Mouse (Mus musculus) midbrain, postnatal 0 days (tissue): ENCODE results near the gene Rnf31. TPM values are rescaled to one million over a fixed set of nuclear protein-coding genes. Genes with fewer than 3 reads are reported as not detected.

Experiments used
- ATAC-seq: fragments of 200-750 bp; cut with Nextera tagmentation; 2 replicates; pipeline ENCODE4 v1.8.0; 2017; ENCODE audit warnings: moderate number of reproducible peaks, mild to moderate bottlenecking, moderate TSS enrichment, moderate library complexity; ENCODE audit not compliant: low FRiP score
- DNase-seq: peaks from one replicate; pipeline ENCODE4 v3.0.0-alpha.2; 2015; ENCODE audit warnings: low spot score
- H3K27ac ChIP-seq: fragments of 300-500 bp; sonication (generic); 2 replicates; pipeline ENCODE4 v1.5.1; 2014; ENCODE audit warnings: low read depth, mild to moderate bottlenecking, low read length, mixed read lengths
- H3K27me3 ChIP-seq: fragments of 300-500 bp; sonication (generic); 2 replicates; pipeline ENCODE4 v1.6.1; 2014; ENCODE audit warnings: low read length, control low read depth, mixed read lengths; ENCODE audit not compliant: insufficient read depth
- H3K36me3 ChIP-seq: fragments of 300-500 bp; sonication (generic); 2 replicates; pipeline ENCODE4 v1.6.1; 2014; ENCODE audit warnings: low read length, control low read depth, mixed read lengths; ENCODE audit not compliant: insufficient read depth
- H3K4me1 ChIP-seq: fragments of 300-500 bp; sonication (generic); 2 replicates; pipeline ENCODE4 v1.6.1; 2014; ENCODE audit warnings: mild to moderate bottlenecking, control low read depth, antibody characterized with exemption, low read length, mixed read lengths; ENCODE audit not compliant: insufficient read depth
- H3K4me2 ChIP-seq: fragments of 300-500 bp; sonication (generic); 2 replicates; pipeline ENCODE4 v1.6.1; 2014; ENCODE audit warnings: low read depth, mild to moderate bottlenecking, low read length, mixed read lengths; ENCODE audit not compliant: poor library complexity, severe bottlenecking
- H3K4me3 ChIP-seq: fragments of 300-500 bp; sonication (generic); 2 replicates; pipeline ENCODE4 v1.5.1; 2014; ENCODE audit warnings: low read depth, mild to moderate bottlenecking, low read length, moderate library complexity
- H3K9ac ChIP-seq: fragments of 300-500 bp; sonication (generic); replicated peaks from 2 replicates; pipeline ENCODE4 v1.6.1; 2014; ENCODE audit warnings: mild to moderate bottlenecking, low read length, moderate library complexity, mixed read lengths; ENCODE audit not compliant: poor library complexity, severe bottlenecking
- H3K9me3 ChIP-seq: fragments of 300-500 bp; sonication (generic); 2 replicates; pipeline ENCODE4 v1.6.1; 2016; ENCODE audit warnings: low read length, control low read depth
- CTCF ChIP-seq: IDR thresholded peaks from 2 replicates; pipeline ENCODE4 v1.5.1; 2016; ENCODE audit warnings: antibody characterized with exemption, mild to moderate bottlenecking
- WGBS: fragments of 180-500 bp; shearing (Covaris S2); extraction: QIAGEN DNeasy Blood & Tissue Kit; methylation state at CpG from one replicate; pipeline ENCODE4 v1.1.7; 2014; 5-methylcytosine and 5-hydroxymethylcytosine counted together
- polyA plus RNA-seq: library from polyadenylated mRNA; unstranded; fragments of >200 nt; fragmentation: Nextera tagmentation; extraction: Ambion mirVana; gene quantifications from 2 replicates; pipeline ENCODE4 v1.2.1, GENCODE M21; 2015
- total RNA-seq: library from RNA; depleted of rRNA; stranded (reverse); fragments of >200 nt; gene quantifications from 2 replicates; pipeline ENCODE4 v1.2.3, GENCODE M21; 2014; rRNA removed

The Rnf31 gene
- total and polyA plus RNA-seq, 2 experiments from 2014 or later: 20.4 to 26.7 TPM

DNA sequence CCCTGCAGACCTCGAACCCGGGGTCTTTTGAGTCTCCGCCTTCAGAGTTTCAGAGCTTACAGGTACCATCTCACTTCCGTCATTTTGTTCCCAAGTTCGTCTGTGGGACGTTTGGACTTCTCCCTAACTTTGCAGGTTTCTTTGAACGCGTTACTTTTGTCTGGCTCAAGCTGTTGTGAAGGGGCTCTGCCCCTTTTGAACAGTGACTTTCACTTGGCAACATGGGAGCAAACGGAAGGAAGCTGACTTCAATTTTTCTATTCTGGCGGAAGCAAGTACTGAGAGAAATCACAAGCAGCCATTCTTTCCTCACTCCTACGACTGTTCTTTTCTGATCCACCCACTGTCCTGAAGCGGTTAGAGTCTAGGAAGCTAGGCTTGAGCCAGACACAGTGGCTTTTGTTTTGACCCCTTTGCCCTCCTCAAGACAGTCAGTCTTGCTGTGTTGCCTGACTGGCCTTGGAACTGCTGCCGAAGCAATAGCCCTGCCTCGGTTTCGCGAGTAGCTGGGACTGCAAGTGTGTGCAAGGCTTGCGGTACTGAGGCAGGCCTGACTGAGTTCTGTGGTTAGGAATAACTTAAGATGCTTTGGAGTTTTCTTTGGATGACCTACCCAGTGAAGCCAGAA, 52.9 kb downstream of the Rnf31 start:
- WGBS: 30% methylated on average over 17 of the region's 17 CpGs
- H3K4me3 ChIP-seq: peak overlapping the region; percentile 97
- peaks cover 15% of the 10 kb centered on the region for H3K36me3 ChIP-seq
- DNase-seq: no peak
- no peak for ATAC-seq
- no peaks in the 10 kb centered on the region for H3K9me3 ChIP-seq
- H3K27me3 ChIP-seq: no peaks in the 10 kb centered on the region
- peak overlapping the region; percentile 77 for H3K4me2 ChIP-seq
- TF ChIP-seq CTCF: no peak
- H3K9ac ChIP-seq: peak overlapping the region; percentile 94; the same call in 1 of the 2 replicates
- H3K27ac ChIP-seq: no peak overlapping the region
- 0 out of 2 replicates have a peak, but pooled peaks cover 6% of the 10 kb centered on the region for H3K4me1 ChIP-seq

DNA sequence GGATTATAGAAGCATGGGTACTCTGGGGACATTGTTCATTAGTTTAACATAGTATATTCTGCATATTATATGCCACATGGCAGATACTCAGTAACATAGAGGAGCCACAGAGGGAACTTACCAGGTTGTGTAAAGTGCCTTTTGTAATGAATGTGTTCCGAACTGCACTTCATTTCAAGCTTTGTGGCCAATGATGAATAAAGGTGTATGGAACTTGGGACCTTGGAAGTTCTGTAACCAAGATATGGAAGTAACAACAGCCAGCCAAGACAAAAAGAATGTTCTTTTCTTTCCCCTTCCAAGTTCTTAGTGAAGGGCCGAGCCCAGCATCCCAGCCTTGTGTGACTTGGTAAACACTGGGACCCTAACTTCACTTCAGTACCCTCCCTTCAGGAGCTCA, 58.4 kb downstream of the Rnf31 start, which contains the start of gene Tssk4:
Tssk4 (plus strand) TSS at position 301 of the 400 bp plus-strand sequence.
- no peak for DNase-seq
- H3K27ac ChIP-seq: no peak within 1 kb of the TSS
- H3K9me3 ChIP-seq: no peaks in the 10 kb centered on the region
- 0 out of 2 replicates have a peak, but pooled peaks cover 2% of the 10 kb centered on the region for H3K4me1 ChIP-seq
- no peak within 1 kb of the TSS for H3K4me2 ChIP-seq
- H3K4me3 ChIP-seq: no peak within 1 kb of the TSS
- H3K36me3 ChIP-seq: no peaks in the 10 kb centered on the region
- WGBS: 99% methylated on average over 2 of the region's 2 CpGs
- no peak for TF ChIP-seq CTCF
- no peak for ATAC-seq
- no peaks in the 10 kb centered on the region for H3K27me3 ChIP-seq
- no peak within 1 kb of the TSS for H3K9ac ChIP-seq

DNA sequence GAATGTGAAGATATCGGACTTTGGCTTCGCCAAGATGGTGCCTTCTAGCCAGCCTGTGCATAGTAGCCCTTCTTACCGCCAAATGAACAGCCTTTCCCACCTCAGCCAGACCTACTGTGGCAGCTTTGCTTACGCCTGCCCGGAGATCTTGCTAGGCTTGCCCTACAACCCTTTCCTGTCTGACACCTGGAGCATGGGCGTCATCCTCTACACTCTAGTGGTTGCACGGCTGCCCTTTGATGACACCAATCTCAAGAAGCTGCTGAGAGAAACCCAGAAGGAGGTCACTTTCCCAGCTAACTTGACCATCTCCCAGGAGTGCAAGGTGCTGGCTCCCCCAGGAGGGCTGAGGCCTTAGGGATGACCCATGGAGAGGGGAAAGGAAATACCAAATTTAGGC, 60.0 kb downstream of the Rnf31 start:
- no peaks in the 10 kb centered on the region for H3K9me3 ChIP-seq
- no peak overlapping the region for H3K4me3 ChIP-seq
- WGBS: 89% methylated on average over 7 of the region's 7 CpGs
- H3K36me3 ChIP-seq: no peaks in the 10 kb centered on the region
- no peaks in the 10 kb centered on the region for H3K27me3 ChIP-seq
- no peak for DNase-seq
- no peak for TF ChIP-seq CTCF
- no peak overlapping the region for H3K9ac ChIP-seq
- H3K4me2 ChIP-seq: no peak overlapping the region
- no peaks in the 10 kb centered on the region for H3K4me1 ChIP-seq
- H3K27ac ChIP-seq: no peak overlapping the region
- ATAC-seq: no peak

Other genes with a start within 250 kb of the Rnf31 start
Only the 30 nearest of the 31 such genes appear.
- 10.0 and 13.8 TPM in 2 replicates for gene Dhrs4, start 113.0 kb upstream of the Rnf31 start, total RNA-seq
- gene Dhrs4, start 113.0 kb upstream of the Rnf31 start, polyA plus RNA-seq: 18.0 and 19.4 TPM in 2 replicates
- 118 and 166 TPM in 2 replicates for gene Carmil3, start 101.1 kb upstream of the Rnf31 start, total RNA-seq
- gene Carmil3, start 101.1 kb upstream of the Rnf31 start, polyA plus RNA-seq: 33.3 and 37.6 TPM in 2 replicates
- gene Cpne6, start 81.3 kb upstream of the Rnf31 start, total RNA-seq: 9.4 and 14.7 TPM in 2 replicates
- gene Cpne6, start 81.3 kb upstream of the Rnf31 start, polyA plus RNA-seq: 12.3 and 15.0 TPM in 2 replicates
- 1.5 and 3.8 TPM in 2 replicates for gene Nrl, start 66.7 kb upstream of the Rnf31 start, total RNA-seq
- gene Nrl, start 66.7 kb upstream of the Rnf31 start, polyA plus RNA-seq: 0.55 and 0.57 TPM in 2 replicates
- gene Pck2, start 51.4 kb upstream of the Rnf31 start, total RNA-seq: 27.8 and 29.1 TPM in 2 replicates
- 18.2 and 21.6 TPM in 2 replicates for gene Pck2, start 51.4 kb upstream of the Rnf31 start, polyA plus RNA-seq
- gene Dcaf11, start 31.7 kb upstream of the Rnf31 start, total RNA-seq: 98.3 and 103 TPM in 2 replicates
- 102 and 114 TPM in 2 replicates for gene Dcaf11, start 31.7 kb upstream of the Rnf31 start, polyA plus RNA-seq
- 5.4 TPM in 1 of 2 replicates, not detected in the other for gene A730061H03Rik, start 31.3 kb upstream of the Rnf31 start, total RNA-seq
- 0.69 TPM in 1 of 2 replicates, not detected in the other for gene A730061H03Rik, start 31.3 kb upstream of the Rnf31 start, polyA plus RNA-seq
- 0.33 and 0.80 TPM in 2 replicates for gene Fitm1, start 16.1 kb upstream of the Rnf31 start, total RNA-seq
- 0.16 and 0.17 TPM in 2 replicates for gene Fitm1, start 16.1 kb upstream of the Rnf31 start, polyA plus RNA-seq
- gene Psme1, start 13.6 kb upstream of the Rnf31 start, total RNA-seq: 119 and 147 TPM in 2 replicates
- gene Psme1, start 13.6 kb upstream of the Rnf31 start, polyA plus RNA-seq: 268 and 288 TPM in 2 replicates
- 36.3 and 38.9 TPM in 2 replicates for gene Emc9, start 6.4 kb upstream of the Rnf31 start, total RNA-seq
- 74.3 and 78.8 TPM in 2 replicates for gene Emc9, start 6.4 kb upstream of the Rnf31 start, polyA plus RNA-seq
- gene Psme2, start 595 bp upstream of the Rnf31 start, total RNA-seq: 62.8 and 69.6 TPM in 2 replicates
- gene Psme2, start 595 bp upstream of the Rnf31 start, polyA plus RNA-seq: 157 and 184 TPM in 2 replicates
- gene Irf9, start 11.9 kb downstream of the Rnf31 start, total RNA-seq: 17.1 and 18.2 TPM in 2 replicates
- 7.4 and 8.3 TPM in 2 replicates for gene Irf9, start 11.9 kb downstream of the Rnf31 start, polyA plus RNA-seq
- gene Rec8, start 26.3 kb downstream of the Rnf31 start, total RNA-seq: 6.0 and 11.1 TPM in 2 replicates
- 7.6 and 8.7 TPM in 2 replicates for gene Rec8, start 26.3 kb downstream of the Rnf31 start, polyA plus RNA-seq
- 109 and 122 TPM in 2 replicates for gene Ipo4, start 44.2 kb downstream of the Rnf31 start, total RNA-seq
- gene Ipo4, start 44.2 kb downstream of the Rnf31 start, polyA plus RNA-seq: 104 and 112 TPM in 2 replicates
- 6.3 and 6.7 TPM in 2 replicates for gene Gm49378, start 46.2 kb downstream of the Rnf31 start, total RNA-seq
- gene Gm49378, start 46.2 kb downstream of the Rnf31 start, polyA plus RNA-seq: 2.3 and 2.8 TPM in 2 replicates
- gene Tm9sf1, start 52.1 kb downstream of the Rnf31 start, total RNA-seq: 47.7 and 60.3 TPM in 2 replicates
- gene Tm9sf1, start 52.1 kb downstream of the Rnf31 start, polyA plus RNA-seq: 48.2 and 54.3 TPM in 2 replicates
- 0.14 and 0.16 TPM in 2 replicates for gene Tssk4, start 58.5 kb downstream of the Rnf31 start, total RNA-seq
- gene Tssk4, start 58.5 kb downstream of the Rnf31 start, polyA plus RNA-seq: 0.28 and 0.36 TPM in 2 replicates
- 46.7 and 53.7 TPM in 2 replicates for gene Mdp1, start 68.8 kb downstream of the Rnf31 start, total RNA-seq
- 77.9 and 82.2 TPM in 2 replicates for gene Mdp1, start 68.8 kb downstream of the Rnf31 start, polyA plus RNA-seq
- 19.9 and 24.4 TPM in 2 replicates for gene Gmpr2, start 80.2 kb downstream of the Rnf31 start, total RNA-seq
- 35.5 and 36.7 TPM in 2 replicates for gene Gmpr2, start 80.2 kb downstream of the Rnf31 start, polyA plus RNA-seq
- gene Nedd8, start 80.4 kb downstream of the Rnf31 start, total RNA-seq: 129 and 133 TPM in 2 replicates
- gene Nedd8, start 80.4 kb downstream of the Rnf31 start, polyA plus RNA-seq: 569 and 590 TPM in 2 replicates
- 14.6 and 15.7 TPM in 2 replicates for gene Tinf2, start 90.1 kb downstream of the Rnf31 start, total RNA-seq
- gene Tinf2, start 90.1 kb downstream of the Rnf31 start, polyA plus RNA-seq: 19.9 and 23.6 TPM in 2 replicates
- gene Tgm1, start 122.2 kb downstream of the Rnf31 start, total RNA-seq: 0.16 and 0.38 TPM in 2 replicates
- gene Tgm1, start 122.2 kb downstream of the Rnf31 start, polyA plus RNA-seq: 0.14 and 0.18 TPM in 2 replicates
- 75.1 and 94.5 TPM in 2 replicates for gene Rabggta, start 130.6 kb downstream of the Rnf31 start, total RNA-seq
- 61.9 and 62.6 TPM in 2 replicates for gene Rabggta, start 130.6 kb downstream of the Rnf31 start, polyA plus RNA-seq
- gene Dhrs1, start 154.0 kb downstream of the Rnf31 start, total RNA-seq: 75.1 and 94.0 TPM in 2 replicates
- 72.0 and 73.3 TPM in 2 replicates for gene Dhrs1, start 154.0 kb downstream of the Rnf31 start, polyA plus RNA-seq
- 22.0 and 30.4 TPM in 2 replicates for gene Nop9, start 154.0 kb downstream of the Rnf31 start, total RNA-seq
- gene Nop9, start 154.0 kb downstream of the Rnf31 start, polyA plus RNA-seq: 17.3 and 17.8 TPM in 2 replicates
- gene Cideb, start 166.8 kb downstream of the Rnf31 start, total RNA-seq: 0.66 and 2.6 TPM in 2 replicates
- 0.25 and 1.1 TPM in 2 replicates for gene Cideb, start 166.8 kb downstream of the Rnf31 start, polyA plus RNA-seq
- 0.38 and 1.6 TPM in 2 replicates for gene Ltb4r2, start 169.7 kb downstream of the Rnf31 start, total RNA-seq
- 0.43 and 0.60 TPM in 2 replicates for gene Ltb4r2, start 169.7 kb downstream of the Rnf31 start, polyA plus RNA-seq
- gene Ltb4r1, start 174.3 kb downstream of the Rnf31 start, total RNA-seq: 0.88 and 1.8 TPM in 2 replicates
- gene Ltb4r1, start 174.3 kb downstream of the Rnf31 start, polyA plus RNA-seq: 0.94 and 1.1 TPM in 2 replicates
- gene Adcy4, start 192.4 kb downstream of the Rnf31 start, total RNA-seq: 3.6 and 4.0 TPM in 2 replicates
- 1.7 TPM in 2 replicates for gene Adcy4, start 192.4 kb downstream of the Rnf31 start, polyA plus RNA-seq
- 0.27 TPM in 1 of 2 replicates, not detected in the other for gene Ripk3, start 197.2 kb downstream of the Rnf31 start, total RNA-seq
- 1.3 and 3.0 TPM in 2 replicates for gene Ripk3, start 197.2 kb downstream of the Rnf31 start, polyA plus RNA-seq